Mouse (Mus musculus) kidney, adult 18-20 months (tissue): ENCODE data around the gene Gm21970.

Experiments
- DNase-seq: peaks from one replicate; pipeline ENCODE4 v3.0.0; 2021

The Gm21970 gene

GRCm38 (mm10) chr16:91465505-91466240 lies 74.2 kb downstream of the Gm21970 start:
- no peak for DNase-seq

DNA sequence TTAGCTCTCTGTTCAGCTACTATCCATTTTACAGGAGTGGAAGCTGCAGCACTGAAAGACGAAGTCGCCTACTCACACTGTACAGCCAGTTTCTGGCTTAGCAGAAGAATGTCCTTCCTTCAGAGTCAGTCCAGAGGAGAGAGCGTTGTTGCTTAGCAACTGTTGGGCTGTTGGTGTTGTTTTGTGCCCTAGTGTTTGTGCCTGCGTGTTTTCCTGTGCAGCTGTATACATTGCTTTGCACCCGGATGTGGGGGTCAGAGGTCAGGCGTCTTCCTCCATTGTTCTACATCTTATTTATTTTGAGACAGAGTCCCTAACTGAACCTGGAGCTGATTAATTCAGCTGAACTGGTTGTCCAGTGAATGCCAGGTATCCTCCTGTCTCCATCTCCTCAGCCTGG lies 75.0 kb downstream of the Gm21970 start:
- no peak for DNase-seq
